Mouse (Mus musculus) MEL (cell line): ENCODE measurements around the gene Bcas2.
"Not testable (repeated sequence)": the region's sequence is repeated elsewhere in the genome, so short reads cannot be mapped to it uniquely, and the experiment has no call there.

ENCODE experiments used
- CTCF ChIP-seq, 3 experiments: IDR thresholded peaks in 2 of 3; conservative IDR thresholded peaks in 1 of 3; 2 replicates each; pipeline ENCODE4 v1.5.1; 2011 to 2012; ENCODE audit warnings: low read length in 3 of 3, low read depth in 2 of 3, mild to moderate bottlenecking in 2 of 3, improper control_type of control experiment in 1 of 3, inconsistent platforms in 1 of 3, mixed read lengths in 1 of 3, moderate library complexity in 1 of 3; ENCODE audit not compliant: control insufficient read depth in 1 of 3, insufficient read depth in 1 of 3, poor library complexity in 1 of 3, severe bottlenecking in 1 of 3
- EP300 ChIP-seq, 2 experiments: IDR thresholded peaks; 2 replicates each; pipeline ENCODE4 v1.6.1; 2011; ENCODE audit warnings: improper control_type of control experiment in 2 of 2, low read length in 2 of 2, low read depth in 1 of 2, mild to moderate bottlenecking in 1 of 2
- ETS1 ChIP-seq: IDR thresholded peaks from 2 replicates; pipeline ENCODE4 v1.6.1; 2012; ENCODE audit warnings: low read depth, mild to moderate bottlenecking, inconsistent platforms, low read length, improper control_type of control experiment, moderate library complexity
- GABPA ChIP-seq: IDR thresholded peaks from 2 replicates; pipeline ENCODE4 v1.6.1; 2012; ENCODE audit warnings: low read depth, mild to moderate bottlenecking, inconsistent platforms, low read length, improper control_type of control experiment, moderate library complexity
- MYC ChIP-seq: IDR thresholded peaks from 2 replicates; pipeline ENCODE4 v1.6.1; 2011; ENCODE audit warnings: low read depth, mild to moderate bottlenecking, low read length, improper control_type of control experiment, moderate library complexity
- POLR2A ChIP-seq, 2 experiments: IDR thresholded peaks; 2 replicates each; pipeline ENCODE4 v1.6.1; 2011 to 2012; ENCODE audit warnings: low read length in 2 of 2, mild to moderate bottlenecking in 2 of 2, control low read depth in 1 of 2, improper control_type of control experiment in 1 of 2, low read depth in 1 of 2, moderate library complexity in 1 of 2; ENCODE audit not compliant: control insufficient read depth in 1 of 2, insufficient read depth in 1 of 2, poor library complexity in 1 of 2
- POLR2AphosphoS2 ChIP-seq: IDR thresholded peaks from 2 replicates; pipeline ENCODE4 v1.6.1; 2011; ENCODE audit warnings: low read length, improper control_type of control experiment
- RAD21 ChIP-seq: IDR thresholded peaks from 2 replicates; pipeline ENCODE4 v1.6.1; 2011; ENCODE audit warnings: mild to moderate bottlenecking, low read depth, low read length, improper control_type of control experiment
- RCOR1 ChIP-seq: IDR thresholded peaks from 2 replicates; pipeline ENCODE4 v1.6.1; 2012; ENCODE audit warnings: low read depth, mild to moderate bottlenecking, inconsistent platforms, low read length, improper control_type of control experiment
- ZNF384 ChIP-seq: IDR thresholded peaks from 2 replicates; pipeline ENCODE4 v1.6.1; 2012; ENCODE audit warnings: low read depth, mild to moderate bottlenecking, inconsistent platforms, low read length, improper control_type of control experiment

DNA sequence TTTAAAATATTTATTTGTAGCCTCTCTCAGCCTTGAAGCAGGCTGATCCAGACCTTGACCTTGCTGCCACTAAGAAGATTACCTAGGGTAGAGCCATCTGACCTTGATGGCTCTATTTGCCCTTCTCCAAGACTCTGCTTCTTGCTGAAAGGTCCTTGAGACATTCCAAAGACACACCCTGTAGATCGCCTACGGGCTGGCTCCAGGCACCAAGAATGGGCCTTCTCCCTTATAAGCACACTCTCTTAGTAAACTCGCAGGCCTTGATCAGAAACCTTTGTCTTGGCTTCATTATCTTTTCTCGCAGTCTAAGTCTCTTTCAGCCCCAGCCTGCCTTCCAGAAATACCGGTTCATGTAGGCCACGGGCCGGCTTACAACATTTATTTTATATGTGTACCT lies 29.6 kb downstream of the Bcas2 start:
- not testable (repeated sequence) for TF ChIP-seq RCOR1; EP300 (IDR thresholded peaks at IDR 0.05; ENCODE audit: low read depth in 1 of 2, low read length in 2 of 2); ETS1; ZNF384; CTCF (IDR thresholded peaks at IDR 0.05 in 2 of 3, conservative IDR thresholded peaks at IDR 0.05 in 1 of 3; ENCODE audit: control insufficient read depth in 1 of 3, insufficient read depth in 1 of 3, low read depth in 2 of 3, low read length in 3 of 3, poor library complexity in 1 of 3, severe bottlenecking in 1 of 3); GABPA; POLR2AphosphoS2; POLR2A (IDR thresholded peaks at IDR 0.05; ENCODE audit: control insufficient read depth in 1 of 2, insufficient read depth in 1 of 2, low read depth in 1 of 2, low read length in 2 of 2, poor library complexity in 1 of 2); MYC; RAD21
